Mouse (Mus musculus): ENCODE measurements at regions not wholly inside any gene's neighbourhood (a gene's known extent, or its start where the extent isn't known, plus 50 kb on each side); places are given as distances from the start of the nearest gene placed in this dataset.
"Not testable (repeated sequence)": the region's sequence is repeated elsewhere in the genome, so short reads cannot be mapped to it uniquely, and the experiment has no call there.

DNA sequence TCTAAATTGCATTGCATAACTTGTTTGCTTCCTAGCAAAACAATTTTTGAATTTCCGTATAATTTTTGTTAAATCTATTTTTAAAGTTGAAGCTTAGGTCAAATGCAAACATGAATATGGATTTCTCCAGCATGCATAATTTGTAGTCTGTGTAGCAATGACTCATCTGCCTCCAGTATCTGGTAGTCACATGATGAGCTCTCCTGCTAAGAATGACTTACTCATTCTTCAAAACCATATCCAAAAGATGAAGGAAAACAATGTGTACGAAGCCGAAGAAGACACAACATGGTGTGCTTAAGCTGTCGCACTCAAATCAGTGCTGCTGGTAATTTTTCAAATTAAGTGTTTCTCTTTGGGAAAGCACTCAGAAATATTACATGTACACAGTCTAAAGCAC is 1453.2 kb upstream of the Gje1 start:
- H3K4me1 ChIP-seq (ENCODE audit: control insufficient read depth, insufficient read depth, low read length) = no peaks in the 10 kb centered on the region
- no peak overlapping the region for H3K27ac ChIP-seq (ENCODE audit: low read depth, low read length)
- no peak overlapping the region for H3K4me3 ChIP-seq (ENCODE audit: low read depth, low read length)
- H3K9me3 ChIP-seq (replicated peaks; ENCODE audit: control insufficient read depth, low read length) = no peaks in the 10 kb centered on the region
- WGBS (ENCODE audit: insufficient replicate concordance) = 83% methylated on average over 4 of the region's 4 CpGs
- no peaks in the 10 kb centered on the region for H3K27me3 ChIP-seq (ENCODE audit: control insufficient read depth, insufficient read depth, low read length)
- no peaks in the 10 kb centered on the region for H3K36me3 ChIP-seq (ENCODE audit: control insufficient read depth, insufficient read depth, low read length)
- no peak overlapping the region for H3K4me2 ChIP-seq
- ATAC-seq (replicated peaks; ENCODE audit: insufficient number of reproducible peaks, low FRiP score, low TSS enrichment) = no peak
- H3K9ac ChIP-seq (ENCODE audit: low read depth, low read length) = no peak overlapping the region

DNA sequence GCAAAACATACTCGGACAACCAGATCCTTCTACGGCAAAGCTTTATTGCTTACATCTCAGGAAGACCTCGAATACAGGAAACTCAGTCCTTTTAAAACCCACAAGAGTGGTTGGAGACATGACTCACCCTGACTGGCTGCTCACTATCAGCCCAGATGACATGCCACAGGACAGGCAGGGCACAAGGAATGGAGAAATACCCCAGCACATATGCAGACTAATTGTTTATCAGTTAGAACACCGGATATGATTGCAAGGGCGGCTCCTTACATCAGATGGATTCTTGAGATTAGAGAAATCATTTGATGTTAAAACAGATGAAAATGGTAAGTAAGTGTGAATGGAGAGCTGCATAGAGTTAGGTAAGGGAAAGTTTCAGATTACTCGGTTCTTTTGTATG is 1441.5 kb upstream of the Gje1 start:
- H3K4me2 ChIP-seq; H3K4me3 ChIP-seq (ENCODE audit: low read depth, low read length); H3K27me3 ChIP-seq (ENCODE audit: control insufficient read depth, insufficient read depth, low read length); H3K27ac ChIP-seq (ENCODE audit: low read depth, low read length); H3K36me3 ChIP-seq (ENCODE audit: control insufficient read depth, insufficient read depth, low read length); ATAC-seq (replicated peaks; ENCODE audit: insufficient number of reproducible peaks, low FRiP score, low TSS enrichment); H3K9me3 ChIP-seq (replicated peaks; ENCODE audit: control insufficient read depth, low read length); H3K4me1 ChIP-seq (ENCODE audit: control insufficient read depth, insufficient read depth, low read length); H3K9ac ChIP-seq (ENCODE audit: low read depth, low read length): not testable (repeated sequence)
- 67% methylated on average over 6 of the region's 6 CpGs for WGBS (ENCODE audit: insufficient replicate concordance)

DNA sequence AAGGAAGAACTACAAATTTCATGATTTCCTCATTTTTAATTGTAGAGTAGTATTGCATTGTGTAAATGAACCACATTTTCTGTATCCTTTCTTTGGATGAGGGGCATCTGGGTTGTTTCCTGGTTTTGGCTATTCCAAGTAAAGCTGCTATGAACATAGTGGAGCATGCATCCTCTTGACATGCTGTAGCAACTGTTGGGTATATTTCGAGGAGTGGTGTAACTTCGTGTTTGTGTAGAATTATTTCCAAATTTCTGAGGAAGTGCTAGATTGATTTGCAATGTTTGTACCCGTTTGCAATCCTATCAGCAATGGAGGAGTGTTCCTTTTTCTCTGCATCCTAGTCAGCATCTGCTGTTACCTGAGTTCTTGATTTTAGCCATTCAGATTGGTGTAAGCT is 1440.4 kb upstream of the Gje1 start:
- Histone ChIP-seq H3K4me3 (ENCODE audit: low read depth, low read length) (no peak overlapping the region), H3K4me2 (no peak overlapping the region), H3K27ac (ENCODE audit: low read depth, low read length) (no peak overlapping the region), H3K9me3 (replicated peaks; ENCODE audit: control insufficient read depth, low read length) (no peaks in the 10 kb centered on the region), H3K4me1 (ENCODE audit: control insufficient read depth, insufficient read depth, low read length) (no peaks in the 10 kb centered on the region), H3K27me3 (ENCODE audit: control insufficient read depth, insufficient read depth, low read length) (no peaks in the 10 kb centered on the region), H3K9ac (ENCODE audit: low read depth, low read length) (no peak overlapping the region), H3K36me3 (ENCODE audit: control insufficient read depth, insufficient read depth, low read length) (no peaks in the 10 kb centered on the region)
- 72% methylated on average over 3 of the region's 3 CpGs for WGBS (ENCODE audit: insufficient replicate concordance)
- ATAC-seq (replicated peaks; ENCODE audit: insufficient number of reproducible peaks, low FRiP score, low TSS enrichment) = no peak

DNA sequence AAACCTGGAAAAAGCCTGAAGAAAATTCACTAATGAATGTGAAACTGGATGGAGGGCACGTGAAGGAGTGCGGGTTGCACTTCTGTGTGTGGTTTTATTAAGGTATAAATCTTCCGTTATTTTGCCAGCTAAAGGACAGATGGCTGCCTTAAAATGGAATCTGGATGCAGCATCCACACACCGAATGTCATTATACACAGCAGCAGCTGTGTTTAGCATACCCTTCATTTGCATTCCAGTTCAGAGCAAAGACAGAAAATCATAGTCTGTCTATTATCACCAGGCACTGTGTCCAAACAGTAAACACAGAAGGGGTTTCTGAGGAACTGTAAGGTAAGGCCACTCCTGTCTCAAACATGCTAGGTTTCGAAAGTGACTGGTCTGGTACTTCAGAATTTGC is 1438.9 kb upstream of the Gje1 start:
- Histone ChIP-seq H3K27ac (ENCODE audit: low read depth, low read length) (no peak overlapping the region), H3K36me3 (ENCODE audit: control insufficient read depth, insufficient read depth, low read length) (no peaks in the 10 kb centered on the region), H3K9ac (ENCODE audit: low read depth, low read length) (no peak overlapping the region), H3K4me3 (ENCODE audit: low read depth, low read length) (no peak overlapping the region), H3K9me3 (replicated peaks; ENCODE audit: control insufficient read depth, low read length) (no peaks in the 10 kb centered on the region), H3K4me2 (no peak overlapping the region), H3K27me3 (ENCODE audit: control insufficient read depth, insufficient read depth, low read length) (no peaks in the 10 kb centered on the region), H3K4me1 (ENCODE audit: control insufficient read depth, insufficient read depth, low read length) (no peaks in the 10 kb centered on the region)
- ATAC-seq (replicated peaks; ENCODE audit: insufficient number of reproducible peaks, low FRiP score, low TSS enrichment) = no peak
- 85% methylated on average over 5 of the region's 5 CpGs for WGBS (ENCODE audit: insufficient replicate concordance)

DNA sequence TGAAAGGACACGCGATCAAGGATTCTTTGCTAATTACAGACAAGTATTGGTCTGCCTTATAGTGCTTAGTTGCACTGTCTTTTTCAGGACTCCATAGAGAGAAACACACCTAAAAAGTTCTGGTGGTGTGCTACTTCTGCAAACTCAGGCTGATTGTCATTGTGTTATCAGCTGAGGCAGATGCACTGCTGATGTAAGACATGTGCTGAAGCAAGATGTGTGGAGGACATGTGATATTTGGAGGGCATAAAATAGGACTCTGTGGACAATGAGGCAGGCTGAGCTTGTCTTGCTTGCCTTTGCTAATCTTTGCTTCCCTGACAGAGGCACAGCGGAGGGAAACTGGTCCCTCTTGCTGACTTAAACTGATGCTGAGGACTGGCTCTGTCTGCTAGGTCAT is 1431.0 kb upstream of the Gje1 start:
- H3K4me1 ChIP-seq (ENCODE audit: control insufficient read depth, insufficient read depth, low read length) = no peaks in the 10 kb centered on the region
- H3K27ac ChIP-seq (ENCODE audit: low read depth, low read length) = no peak overlapping the region
- H3K9me3 ChIP-seq (replicated peaks; ENCODE audit: control insufficient read depth, low read length) = no peaks in the 10 kb centered on the region
- no peak for ATAC-seq (replicated peaks; ENCODE audit: insufficient number of reproducible peaks, low FRiP score, low TSS enrichment)
- H3K36me3 ChIP-seq (ENCODE audit: control insufficient read depth, insufficient read depth, low read length) = no peaks in the 10 kb centered on the region
- H3K4me3 ChIP-seq (ENCODE audit: low read depth, low read length) = no peak overlapping the region
- no peaks in the 10 kb centered on the region for H3K27me3 ChIP-seq (ENCODE audit: control insufficient read depth, insufficient read depth, low read length)
- H3K4me2 ChIP-seq = no peak overlapping the region
- 89% methylated on average over 3 of the region's 3 CpGs for WGBS (ENCODE audit: insufficient replicate concordance)
- no peak overlapping the region for H3K9ac ChIP-seq (ENCODE audit: low read depth, low read length)

DNA sequence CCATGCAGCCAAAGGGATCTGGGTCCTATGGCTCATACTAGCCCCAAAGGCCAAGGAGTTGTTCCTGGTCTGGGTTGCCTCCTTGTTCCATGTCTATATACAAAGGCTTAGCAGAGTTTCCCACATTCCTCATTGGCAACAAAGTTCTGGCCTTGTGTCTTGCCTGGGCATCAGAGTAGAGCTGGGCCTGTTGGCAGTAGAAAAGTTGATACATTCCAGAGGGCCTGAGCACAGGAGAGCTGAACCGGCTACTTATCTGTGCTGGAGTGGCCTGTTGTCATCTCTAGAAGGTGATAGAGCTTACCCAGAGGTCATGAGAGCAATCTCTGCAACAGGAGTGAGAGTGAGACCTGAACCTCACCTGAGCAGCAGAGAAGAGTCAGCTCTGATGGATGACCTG is 1427.4 kb upstream of the Gje1 start:
- ATAC-seq (replicated peaks; ENCODE audit: insufficient number of reproducible peaks, low FRiP score, low TSS enrichment) = peak; percentile 31; the same call in 1 of the 2 replicates
- no peaks in the 10 kb centered on the region for H3K27me3 ChIP-seq (ENCODE audit: control insufficient read depth, insufficient read depth, low read length)
- H3K4me1 ChIP-seq (ENCODE audit: control insufficient read depth, insufficient read depth, low read length) = no peaks in the 10 kb centered on the region
- no peak overlapping the region for H3K4me3 ChIP-seq (ENCODE audit: low read depth, low read length)
- 19% methylated on average over 1 of the region's 1 CpGs for WGBS (ENCODE audit: insufficient replicate concordance)
- H3K27ac ChIP-seq (ENCODE audit: low read depth, low read length) = no peak overlapping the region
- H3K4me2 ChIP-seq = no peak overlapping the region
- H3K36me3 ChIP-seq (ENCODE audit: control insufficient read depth, insufficient read depth, low read length) = no peaks in the 10 kb centered on the region
- H3K9ac ChIP-seq (ENCODE audit: low read depth, low read length) = no peak overlapping the region
- H3K9me3 ChIP-seq (replicated peaks; ENCODE audit: control insufficient read depth, low read length) = no peaks in the 10 kb centered on the region

DNA sequence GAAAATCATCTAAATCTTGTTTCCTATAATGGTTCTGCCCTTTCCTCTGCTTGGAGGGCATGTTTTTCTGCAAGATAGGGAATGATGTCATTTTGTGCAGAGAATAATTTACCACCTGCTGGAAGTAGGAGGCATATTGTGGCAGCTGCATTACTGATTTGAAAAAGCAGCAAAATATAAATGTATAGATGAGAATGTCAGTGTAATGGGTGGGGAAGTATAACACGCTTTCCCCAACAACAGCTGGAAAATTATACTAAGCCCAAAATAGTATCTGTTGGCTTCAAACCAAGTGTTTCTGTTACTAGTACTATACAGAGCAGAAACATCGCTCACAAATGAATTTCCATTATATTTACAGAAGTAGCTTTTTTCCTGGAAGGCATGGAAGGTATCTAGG is 1405.9 kb upstream of the Gje1 start:
- Histone ChIP-seq H3K4me3 (ENCODE audit: low read depth, low read length) (no peak overlapping the region), H3K27me3 (ENCODE audit: control insufficient read depth, insufficient read depth, low read length) (no peaks in the 10 kb centered on the region), H3K9ac (ENCODE audit: low read depth, low read length) (no peak overlapping the region), H3K4me2 (no peak overlapping the region), H3K27ac (ENCODE audit: low read depth, low read length) (no peak overlapping the region), H3K36me3 (ENCODE audit: control insufficient read depth, insufficient read depth, low read length) (no peaks in the 10 kb centered on the region), H3K9me3 (replicated peaks; ENCODE audit: control insufficient read depth, low read length) (no peaks in the 10 kb centered on the region), H3K4me1 (ENCODE audit: control insufficient read depth, insufficient read depth, low read length) (no peaks in the 10 kb centered on the region)
- ATAC-seq (replicated peaks; ENCODE audit: insufficient number of reproducible peaks, low FRiP score, low TSS enrichment) = no peak
- WGBS (ENCODE audit: insufficient replicate concordance) = 73% methylated on average over 2 of the region's 2 CpGs

DNA sequence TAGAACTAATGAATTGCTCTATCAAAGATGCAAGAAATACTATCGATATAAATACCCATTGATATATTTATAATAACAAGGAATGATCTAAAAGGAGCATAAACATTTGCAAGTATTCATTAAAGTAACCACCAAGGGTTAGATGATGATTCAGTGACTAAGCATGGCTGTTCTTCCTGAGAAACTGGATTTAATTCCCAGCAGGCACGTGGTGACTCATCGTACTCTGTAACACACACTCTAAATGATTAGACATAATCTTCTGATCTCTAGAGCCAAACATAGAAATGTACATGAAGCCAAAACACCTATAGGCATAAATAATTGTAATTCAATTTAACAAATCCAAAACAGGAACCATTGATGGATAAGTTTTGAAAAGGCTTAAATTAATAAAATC is 1370.2 kb upstream of the Gje1 start:
- no peak for ATAC-seq (replicated peaks; ENCODE audit: insufficient number of reproducible peaks, low FRiP score, low TSS enrichment)
- no peak overlapping the region for H3K9ac ChIP-seq (ENCODE audit: low read depth, low read length)
- 72% methylated on average over 3 of the region's 3 CpGs for WGBS (ENCODE audit: insufficient replicate concordance)
- no peaks in the 10 kb centered on the region for H3K4me1 ChIP-seq (ENCODE audit: control insufficient read depth, insufficient read depth, low read length)
- H3K27ac ChIP-seq (ENCODE audit: low read depth, low read length) = no peak overlapping the region
- no peaks in the 10 kb centered on the region for H3K36me3 ChIP-seq (ENCODE audit: control insufficient read depth, insufficient read depth, low read length)
- no peak overlapping the region for H3K4me2 ChIP-seq
- no peaks in the 10 kb centered on the region for H3K27me3 ChIP-seq (ENCODE audit: control insufficient read depth, insufficient read depth, low read length)
- no peak overlapping the region for H3K4me3 ChIP-seq (ENCODE audit: low read depth, low read length)
- H3K9me3 ChIP-seq (replicated peaks; ENCODE audit: control insufficient read depth, low read length) = no peaks in the 10 kb centered on the region

DNA sequence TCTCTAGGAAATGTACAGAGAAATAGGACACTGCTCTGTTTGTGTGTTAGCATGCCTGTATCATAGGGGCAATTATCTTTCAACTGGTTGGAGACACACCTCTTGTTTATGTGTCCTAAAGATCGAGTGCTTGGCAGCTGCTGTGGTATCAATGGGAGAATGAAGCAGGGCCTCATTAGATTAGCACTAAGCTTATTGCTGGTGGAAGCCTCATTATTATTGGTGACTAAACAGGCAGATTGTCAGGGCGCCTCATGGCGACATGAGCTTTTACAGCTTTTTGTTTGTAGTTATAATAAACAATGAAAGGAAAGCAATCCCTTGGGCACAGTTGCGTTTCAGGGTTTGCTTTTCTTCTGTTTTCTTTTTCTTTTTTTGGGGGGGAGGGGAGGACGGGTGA is 1335.0 kb upstream of the Gje1 start:
- Histone ChIP-seq H3K9ac (ENCODE audit: low read depth, low read length) (no peak overlapping the region), H3K27ac (ENCODE audit: low read depth, low read length) (no peak overlapping the region), H3K4me3 (ENCODE audit: low read depth, low read length) (no peak overlapping the region), H3K9me3 (replicated peaks; ENCODE audit: control insufficient read depth, low read length) (no peaks in the 10 kb centered on the region), H3K36me3 (ENCODE audit: control insufficient read depth, insufficient read depth, low read length) (no peaks in the 10 kb centered on the region), H3K27me3 (ENCODE audit: control insufficient read depth, insufficient read depth, low read length) (no peaks in the 10 kb centered on the region), H3K4me1 (ENCODE audit: control insufficient read depth, insufficient read depth, low read length) (no peaks in the 10 kb centered on the region), H3K4me2 (no peak overlapping the region)
- 59% methylated on average over 5 of the region's 5 CpGs for WGBS (ENCODE audit: insufficient replicate concordance)
- ATAC-seq (replicated peaks; ENCODE audit: insufficient number of reproducible peaks, low FRiP score, low TSS enrichment) = no peak

All from heart, embryonic 11.5 days (tissue).